ENCODE assay signal across 8 mouse cellular contexts in the genomic region with DNA sequence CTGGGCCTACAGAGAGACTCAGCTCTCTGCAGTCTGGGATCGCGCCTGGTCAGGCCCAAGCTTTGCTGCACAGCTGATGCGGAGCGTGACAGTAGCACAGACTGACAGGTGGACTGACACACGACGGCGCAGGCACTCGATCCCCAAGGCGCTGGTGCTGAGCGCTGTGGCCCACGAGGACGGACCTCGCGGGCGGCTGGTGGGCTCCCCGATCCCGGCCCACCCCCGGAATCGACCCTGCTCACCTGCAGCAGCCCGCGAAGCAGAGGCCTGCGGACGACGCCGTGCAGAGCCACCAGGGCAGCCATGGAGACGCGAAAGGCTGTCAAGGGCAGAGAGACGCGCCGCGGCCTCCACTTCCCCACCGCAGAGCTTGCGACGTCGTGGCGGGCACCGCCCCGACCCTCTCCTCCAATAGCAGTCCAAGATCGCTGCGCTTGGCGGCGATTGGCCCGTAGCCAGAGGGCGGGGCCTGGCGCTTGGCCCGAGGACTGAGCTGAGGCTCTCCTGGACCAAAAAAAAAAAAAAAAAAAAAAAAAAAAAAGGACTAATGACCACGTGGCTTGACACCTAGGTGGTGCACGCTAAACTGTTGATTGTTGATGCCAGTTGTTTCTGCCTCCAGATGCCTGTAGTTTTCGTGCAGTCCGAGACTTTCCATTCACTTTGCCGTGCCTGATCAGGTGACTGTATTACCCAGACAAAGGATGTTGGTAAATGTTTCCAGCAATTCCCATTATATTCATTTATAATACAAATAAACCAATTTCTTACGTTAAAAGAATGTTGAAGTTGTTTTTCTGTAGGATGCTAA. TPM values are rescaled to one million over a fixed set of nuclear protein-coding genes. Genes with fewer than 3 reads are reported as not detected.
DNase-seq lines count a peak whose midpoint lies in the region; ATAC-seq and TF ChIP-seq lines count a peak whose summit lies in the region.

A gene (minus strand): TSS at position 415 of the 814 bp plus-strand sequence.

- intact Hi-C loops in heart, adult 2 months (cut with DNase I), result loop anchor here (5.0 kb wide), 3 partner anchors 57 to 363 kb away; a partner anchor contains a TSS

- H3K79me2 ChIP-seq in heart, adult 2 months (replicated peaks; ENCODE audit: control insufficient read depth, insufficient read depth, low read length), result no peaks in the 10 kb centered on the region

- peaks cover 5% of the 10 kb centered on the region; the same call in 1 of the 2 replicates for H3K4me1 ChIP-seq in embryonic facial prominence, embryonic 14.5 days (ENCODE audit: control insufficient read depth, insufficient read depth, low read length)
- peaks cover 1% of the 10 kb centered on the region for H3K4me1 ChIP-seq in heart, adult 2 months (ENCODE audit: control insufficient read depth, insufficient read depth, low read length)
- peaks cover 10% of the 10 kb centered on the region for H3K4me1 ChIP-seq in limb, embryonic 13.5 days
- peaks cover 12% of the 10 kb centered on the region for H3K4me1 ChIP-seq in midbrain, embryonic 16.5 days (ENCODE audit: control insufficient read depth, insufficient read depth, low read length)

- peak within 1 kb of the TSS; percentile 72 for H3K4me2 ChIP-seq in embryonic facial prominence, embryonic 14.5 days (ENCODE audit: low read depth, low read length)
- H3K4me2 ChIP-seq in limb, embryonic 13.5 days (replicated peaks), result peak within 1 kb of the TSS; percentile 81
- H3K4me2 ChIP-seq in midbrain, embryonic 16.5 days (ENCODE audit: low read length), result peak within 1 kb of the TSS; percentile 67

- H3K36me3 ChIP-seq in embryonic facial prominence, embryonic 14.5 days (ENCODE audit: control insufficient read depth, insufficient read depth, low read length), result peaks cover 5% of the 10 kb centered on the region; the same call in 1 of the 2 replicates
- peaks cover 4% of the 10 kb centered on the region for H3K36me3 ChIP-seq in heart, adult 2 months (ENCODE audit: control insufficient read depth, insufficient read depth, low read length)
- H3K36me3 ChIP-seq in limb, embryonic 13.5 days, result peaks cover 17% of the 10 kb centered on the region
- no peaks in the 10 kb centered on the region; the same call in 1 of the 2 replicates for H3K36me3 ChIP-seq in midbrain, embryonic 16.5 days (ENCODE audit: control insufficient read depth, insufficient read depth, low read length)

- TF ChIP-seq POLR2A in heart, adult 2 months (IDR thresholded peaks at IDR 0.05; ENCODE audit: insufficient read depth, low read depth, low read length), result peak; percentile 81

- ATAC-seq in embryonic facial prominence, embryonic 14.5 days (ENCODE audit: low read depth), result peak; percentile 98
- peak; percentile 98 for ATAC-seq in limb, embryonic 13.5 days (ENCODE audit: low FRiP score, low read depth)
- peak; percentile 99 for ATAC-seq in midbrain, embryonic 16.5 days

- no peaks in the 10 kb centered on the region for H3K9me3 ChIP-seq in embryonic facial prominence, embryonic 14.5 days (ENCODE audit: control insufficient read depth, low read length)
- no peaks in the 10 kb centered on the region for H3K9me3 ChIP-seq in limb, embryonic 13.5 days
- H3K9me3 ChIP-seq in midbrain, embryonic 16.5 days (replicated peaks; ENCODE audit: control insufficient read depth, low read length, poor library complexity, severe bottlenecking), result no peaks in the 10 kb centered on the region

- H3K27ac ChIP-seq in embryonic facial prominence, embryonic 14.5 days (replicated peaks; ENCODE audit: low read depth, low read length), result peak within 1 kb of the TSS; percentile 67
- H3K27ac ChIP-seq in heart, adult 2 months, result peak within 1 kb of the TSS; percentile 79
- no peak within 1 kb of the TSS for H3K27ac ChIP-seq in limb, embryonic 13.5 days
- peak within 1 kb of the TSS; percentile 85 for H3K27ac ChIP-seq in midbrain, embryonic 16.5 days (ENCODE audit: low read length)

- TF ChIP-seq CTCF in heart, adult 2 months (IDR thresholded peaks at IDR 0.05), result no peak

- peak within 1 kb of the TSS; percentile 82 for H3K9ac ChIP-seq in embryonic facial prominence, embryonic 14.5 days (ENCODE audit: low read depth, low read length)
- peak within 1 kb of the TSS; percentile 73 for H3K9ac ChIP-seq in heart, adult 2 months (ENCODE audit: low read depth, low read length)
- H3K9ac ChIP-seq in limb, embryonic 13.5 days, result peak within 1 kb of the TSS; percentile 92
- peak within 1 kb of the TSS; percentile 96 for H3K9ac ChIP-seq in midbrain, embryonic 16.5 days (ENCODE audit: low read depth, low read length)

- 4% methylated on average over 33 of the region's 52 CpGs for WGBS in embryonic facial prominence, embryonic 14.5 days
- under 1% methylated on average over 52 of the region's 52 CpGs for WGBS in heart, adult 2 months
- 4% methylated on average over 52 of the region's 52 CpGs for WGBS in limb, embryonic 13.5 days
- WGBS in midbrain, embryonic 16.5 days, result 4% methylated on average over 50 of the region's 52 CpGs

- peak within 1 kb of the TSS; percentile 65 for H3K4me3 ChIP-seq in embryonic facial prominence, embryonic 14.5 days (ENCODE audit: low read depth, low read length)
- peak within 1 kb of the TSS; percentile 82 for H3K4me3 ChIP-seq in heart, adult 2 months
- H3K4me3 ChIP-seq in limb, embryonic 13.5 days, result peak within 1 kb of the TSS; percentile 74
- H3K4me3 ChIP-seq in midbrain, embryonic 16.5 days (ENCODE audit: low read depth, low read length), result peak within 1 kb of the TSS; percentile 80

- 0 out of 2 replicates have a peak, but pooled peaks have one; percentile 41 for TF ChIP-seq EP300 in heart, adult 2 months (IDR thresholded peaks at IDR 0.05; ENCODE audit: insufficient read depth, low read depth, low read length)

- H3K27me3 ChIP-seq in embryonic facial prominence, embryonic 14.5 days (replicated peaks; ENCODE audit: control insufficient read depth, insufficient read depth, low read length), result no peaks in the 10 kb centered on the region
- H3K27me3 ChIP-seq in heart, adult 2 months (ENCODE audit: control insufficient read depth, insufficient read depth, low read length), result no peaks in the 10 kb centered on the region
- H3K27me3 ChIP-seq in limb, embryonic 13.5 days, result no peaks in the 10 kb centered on the region
- H3K27me3 ChIP-seq in midbrain, embryonic 16.5 days (ENCODE audit: control insufficient read depth, insufficient read depth, low read depth, low read length), result no peaks in the 10 kb centered on the region

- DNase-seq in 3T3-L1 (ENCODE audit: low read depth, low spot score), result peak; percentile 88
- peak; percentile 91 for DNase-seq in adrenal gland, postnatal 4 days (ENCODE audit: low spot score in 2 of 2)
- peak; percentile 95 for DNase-seq in embryonic facial prominence, embryonic 14.5 days (ENCODE audit: low spot score)
- DNase-seq in heart, adult 2 months, result peak; percentile 96 to 99
- peak; percentile 97 to 98 for DNase-seq in kidney, adult 8-10 months
- DNase-seq in spleen, postnatal 10 days (ENCODE audit: low spot score in 2 of 2), result peak; percentile 87 to 94

RNA-seq across cellular contexts. Expression of the gene that starts here (rescaled TPM):
- 100 to 1,000 TPM; 148 to 192 TPM for total RNA-seq in adrenal gland, postnatal 4 days (2021)
- polyA plus RNA-seq in embryonic facial prominence, embryonic 14.5 days (2014; fragmentation: Nextera tagmentation; extraction: Ambion mirVana), result 184 and 194 TPM in 2 replicates
- total RNA-seq in heart, adult 2 months (2021), result 100 to 1,000 TPM; 286 to 342 TPM
- 157 and 271 TPM in 2 replicates for polyA plus RNA-seq in heart, adult 2 months (2012; rRNA removed)
- polyA plus RNA-seq in limb, embryonic 13.5 days (2015; fragmentation: Nextera tagmentation; extraction: Ambion mirVana), result 120 and 125 TPM in 2 replicates
- polyA plus RNA-seq in midbrain, embryonic 16.5 days (2015; fragmentation: Nextera tagmentation; extraction: Ambion mirVana), result 161 and 167 TPM in 2 replicates
